ENCODE assay signal across 8 mouse cellular contexts in genomic region chr6:17463434-17464280, GRCm38 (mm10). TPM values are rescaled to one million over a fixed set of nuclear protein-coding genes. Genes with fewer than 3 reads are reported as not detected.
DNase-seq lines count a peak whose midpoint lies in the region; ATAC-seq and TF ChIP-seq lines count a peak whose summit lies in the region.

TSS of gene Met (plus strand) at chr6:17463800.

- peak within 1 kb of the TSS; percentile 66 for H3K4me3 ChIP-seq in forebrain, postnatal 0 days (ENCODE audit: low read depth, low read length)
- peak within 1 kb of the TSS; percentile 71 for H3K4me3 ChIP-seq in hindbrain, embryonic 12.5 days
- peak within 1 kb of the TSS; percentile 65 for H3K4me3 ChIP-seq in limb, embryonic 14.5 days (replicated peaks; ENCODE audit: low read length)
- H3K4me3 ChIP-seq in midbrain, embryonic 14.5 days (replicated peaks; ENCODE audit: low read depth, low read length), result peak within 1 kb of the TSS; percentile 69

- WGBS in forebrain, postnatal 0 days, result under 1% methylated on average over 76 of the region's 78 CpGs
- under 1% methylated on average over 75 of the region's 78 CpGs for WGBS in hindbrain, embryonic 12.5 days
- WGBS in limb, embryonic 14.5 days, result under 1% methylated on average over 56 of the region's 78 CpGs
- under 1% methylated on average over 69 of the region's 78 CpGs for WGBS in midbrain, embryonic 14.5 days

- H3K4me1 ChIP-seq in forebrain, postnatal 0 days (ENCODE audit: insufficient read depth), result no peaks in the 10 kb centered on the region; the same call in 1 of the 2 replicates
- peaks cover 12% of the 10 kb centered on the region for H3K4me1 ChIP-seq in hindbrain, embryonic 12.5 days
- H3K4me1 ChIP-seq in limb, embryonic 14.5 days (ENCODE audit: control insufficient read depth, insufficient read depth, low read length), result peaks cover 5% of the 10 kb centered on the region; the same call in 1 of the 2 replicates
- H3K4me1 ChIP-seq in midbrain, embryonic 14.5 days (ENCODE audit: control insufficient read depth, insufficient read depth, low read length), result 0 out of 2 replicates have a peak, but pooled peaks cover 5% of the 10 kb centered on the region

- H3K27me3 ChIP-seq in forebrain, postnatal 0 days (ENCODE audit: insufficient read depth, low read length), result 0 out of 2 replicates have a peak, but pooled peaks cover 2% of the 10 kb centered on the region
- H3K27me3 ChIP-seq in hindbrain, embryonic 12.5 days, result peaks cover 53% of the 10 kb centered on the region
- peaks cover 24% of the 10 kb centered on the region for H3K27me3 ChIP-seq in limb, embryonic 14.5 days (ENCODE audit: control insufficient read depth, insufficient read depth, low read length)
- H3K27me3 ChIP-seq in midbrain, embryonic 14.5 days (ENCODE audit: control insufficient read depth, insufficient read depth, low read length), result peaks cover 36% of the 10 kb centered on the region

- DNase-seq in NIH3T3 (ENCODE audit: low read depth) (peak; percentile 88), MN1 (ENCODE audit: low spot score) (no peak)
- peak; percentile 79 for DNase-seq in adrenal gland, postnatal 14 days
- peak; percentile 35 for DNase-seq in forebrain, postnatal 0 days
- DNase-seq in limb, embryonic 14.5 days (ENCODE audit: low spot score), result peak; percentile 53
- DNase-seq in midbrain, embryonic 14.5 days, result peak; percentile 63
- DNase-seq in testis, postnatal 10 days (ENCODE audit: low spot score), result peak; percentile 72

- H3K36me3 ChIP-seq in forebrain, postnatal 0 days (ENCODE audit: insufficient read depth), result no peaks in the 10 kb centered on the region
- H3K36me3 ChIP-seq in hindbrain, embryonic 12.5 days, result no peaks in the 10 kb centered on the region
- no peaks in the 10 kb centered on the region for H3K36me3 ChIP-seq in limb, embryonic 14.5 days (ENCODE audit: control insufficient read depth, insufficient read depth, low read length)
- H3K36me3 ChIP-seq in midbrain, embryonic 14.5 days (ENCODE audit: control insufficient read depth, insufficient read depth, low read length), result no peaks in the 10 kb centered on the region

- peak; percentile 84 for ATAC-seq in forebrain, postnatal 0 days
- ATAC-seq in hindbrain, embryonic 12.5 days (ENCODE audit: low FRiP score), result peak; percentile 89
- ATAC-seq in limb, embryonic 14.5 days (ENCODE audit: low FRiP score, low read depth), result peak; percentile 72
- peak; percentile 75 for ATAC-seq in midbrain, embryonic 14.5 days (ENCODE audit: low FRiP score, low TSS enrichment)

- TF ChIP-seq CTCF in forebrain, postnatal 0 days (IDR thresholded peaks at IDR 0.05; ENCODE audit: low read depth), result peak; percentile 45

- H3K4me2 ChIP-seq in forebrain, postnatal 0 days (ENCODE audit: low read depth), result peak within 1 kb of the TSS; percentile 98
- H3K4me2 ChIP-seq in hindbrain, embryonic 12.5 days (replicated peaks), result peak within 1 kb of the TSS; percentile 96
- H3K4me2 ChIP-seq in limb, embryonic 14.5 days (replicated peaks; ENCODE audit: low read depth, low read length, severe bottlenecking), result peak within 1 kb of the TSS; percentile 96
- H3K4me2 ChIP-seq in midbrain, embryonic 14.5 days (ENCODE audit: low read length), result peak within 1 kb of the TSS; percentile 99

- no peak for TF ChIP-seq POLR2A in limb, embryonic 14.5 days (IDR thresholded peaks at IDR 0.05; ENCODE audit: borderline replicate concordance, extremely low read depth, insufficient read depth, insufficient read length)

- H3K9me3 ChIP-seq in forebrain, postnatal 0 days (ENCODE audit: low read length), result no peaks in the 10 kb centered on the region
- no peaks in the 10 kb centered on the region for H3K9me3 ChIP-seq in hindbrain, embryonic 12.5 days (replicated peaks)
- no peaks in the 10 kb centered on the region for H3K9me3 ChIP-seq in limb, embryonic 14.5 days (ENCODE audit: control insufficient read depth, low read length)
- H3K9me3 ChIP-seq in midbrain, embryonic 14.5 days (ENCODE audit: control insufficient read depth, low read length), result no peaks in the 10 kb centered on the region

- no peak within 1 kb of the TSS for H3K27ac ChIP-seq in forebrain, postnatal 0 days (ENCODE audit: low read depth, low read length)
- no peak within 1 kb of the TSS for H3K27ac ChIP-seq in hindbrain, embryonic 12.5 days
- no peak within 1 kb of the TSS for H3K27ac ChIP-seq in limb, embryonic 14.5 days (replicated peaks; ENCODE audit: low read depth, low read length)
- no peak within 1 kb of the TSS for H3K27ac ChIP-seq in midbrain, embryonic 14.5 days (replicated peaks; ENCODE audit: low read depth, low read length)

- peak within 1 kb of the TSS; percentile 62 for H3K9ac ChIP-seq in forebrain, postnatal 0 days
- peak within 1 kb of the TSS; percentile 66 for H3K9ac ChIP-seq in hindbrain, embryonic 12.5 days
- peak within 1 kb of the TSS; percentile 63 for H3K9ac ChIP-seq in limb, embryonic 14.5 days (ENCODE audit: low read depth, low read length, severe bottlenecking)
- peak within 1 kb of the TSS; percentile 50; the same call in 1 of the 2 replicates for H3K9ac ChIP-seq in midbrain, embryonic 14.5 days (replicated peaks; ENCODE audit: low read length)

RNA-seq across cellular contexts. Expression of gene Met, which starts in this region (rescaled TPM):
- total RNA-seq in adrenal gland, postnatal 14 days (2021), result 9.6 and 14.3 TPM in 2 replicates
- 12.9 and 31.0 TPM in 2 replicates for total RNA-seq in forebrain, postnatal 0 days (2014; rRNA removed)
- 3.7 and 3.8 TPM in 2 replicates for polyA plus RNA-seq in forebrain, postnatal 0 days (2015; fragmentation: Nextera tagmentation; extraction: Ambion mirVana)
- polyA plus RNA-seq in hindbrain, embryonic 12.5 days (2016; fragmentation: Nextera tagmentation; extraction: Ambion mirVana), result 2.2 and 2.7 TPM in 2 replicates
- 3.8 and 4.3 TPM in 2 replicates for polyA plus RNA-seq in limb, embryonic 14.5 days (2012; rRNA removed)
- polyA plus RNA-seq in limb, embryonic 14.5 days (2014; fragmentation: Nextera tagmentation; extraction: Ambion mirVana), result 5.9 and 6.0 TPM in 2 replicates
- 1.1 and 1.5 TPM in 2 replicates for polyA plus RNA-seq in midbrain, embryonic 14.5 days (2014; fragmentation: Nextera tagmentation; extraction: Ambion mirVana)
